Mouse (Mus musculus) myocyte (in vitro differentiated cells): ENCODE results near the gene Hdc. TPM values are rescaled to one million over a fixed set of nuclear protein-coding genes. Genes with fewer than 3 reads are reported as not detected.

Experiments used
- H3K27me3 ChIP-seq: one replicate; pipeline ENCODE4 v1.6.1; 2011; ENCODE audit not compliant: control insufficient read depth, insufficient read depth, insufficient read length
- H3K36me3 ChIP-seq: one replicate; pipeline ENCODE4 v1.6.1; 2011; ENCODE audit not compliant: control insufficient read depth, insufficient read depth
- H3K4me2 ChIP-seq: one replicate; pipeline ENCODE4 v1.6.1; 2011; ENCODE audit warnings: low read depth, control low read depth
- H3K4me3 ChIP-seq: one replicate; pipeline ENCODE4 v1.5.1; 2011; ENCODE audit warnings: mild to moderate bottlenecking, control low read depth, moderate library complexity
- H3K79me2 ChIP-seq: one replicate; pipeline ENCODE4 v1.6.1; 2011; ENCODE audit not compliant: control insufficient read depth, insufficient read depth
- H3ac ChIP-seq: one replicate; pipeline ENCODE4 v1.6.1; 2011; ENCODE audit not compliant: control insufficient read depth, insufficient read length
- CEBPB ChIP-seq: IDR thresholded peaks from 2 replicates; pipeline ENCODE4 v1.6.1; 2011; ENCODE audit warnings: mild to moderate bottlenecking, moderate library complexity; ENCODE audit not compliant: poor library complexity, insufficient read depth, severe bottlenecking
- E2F4 ChIP-seq: IDR thresholded peaks from one replicate; pipeline ENCODE4 v1.6.1; 2011; ENCODE audit warnings: mild to moderate bottlenecking, control low read depth, moderate library complexity; ENCODE audit not compliant: insufficient read depth
- MAX ChIP-seq: IDR thresholded peaks from one replicate; pipeline ENCODE4 v1.6.1; 2011; ENCODE audit warnings: low read depth, mild to moderate bottlenecking, control low read depth
- MYOD1 ChIP-seq, 3 experiments: IDR thresholded peaks; one replicate each; pipeline ENCODE4 v1.6.1; 2011; ENCODE audit warnings: control low read depth in 2 of 3, low read depth in 2 of 3, mild to moderate bottlenecking in 2 of 3, moderate library complexity in 1 of 3; ENCODE audit not compliant: insufficient read length in 2 of 3, control insufficient read depth in 1 of 3
- MYOG ChIP-seq, 3 experiments: IDR thresholded peaks; one replicate each; pipeline ENCODE4 v1.6.1; 2011; ENCODE audit warnings: control low read depth in 2 of 3, low read depth in 2 of 3, mild to moderate bottlenecking in 2 of 3; ENCODE audit not compliant: insufficient read length in 2 of 3, control insufficient read depth in 1 of 3, insufficient read depth in 1 of 3
- POLR2A ChIP-seq: IDR thresholded peaks from one replicate; pipeline ENCODE4 v1.6.1; 2011; ENCODE audit warnings: low read depth, mild to moderate bottlenecking, control low read depth, moderate library complexity; ENCODE audit not compliant: insufficient read length
- POLR2AphosphoS2 ChIP-seq: IDR thresholded peaks from one replicate; pipeline ENCODE4 v1.6.1; 2011; ENCODE audit warnings: low read depth, control low read depth; ENCODE audit not compliant: insufficient read length
- REST ChIP-seq: IDR thresholded peaks from one replicate; pipeline ENCODE4 v1.6.1; 2011; ENCODE audit warnings: mild to moderate bottlenecking, control low read depth, moderate library complexity; ENCODE audit not compliant: insufficient read depth, insufficient read length
- SRF ChIP-seq: IDR thresholded peaks from one replicate; pipeline ENCODE4 v1.6.1; 2011; ENCODE audit warnings: low read depth; ENCODE audit not compliant: control insufficient read depth, insufficient read length
- TCF12 ChIP-seq: IDR thresholded peaks from one replicate; pipeline ENCODE4 v1.6.1; 2011; ENCODE audit warnings: mild to moderate bottlenecking, control low read depth; ENCODE audit not compliant: poor library complexity, insufficient read depth, severe bottlenecking
- TCF3 ChIP-seq: IDR thresholded peaks from one replicate; pipeline ENCODE4 v1.6.1; 2011; ENCODE audit warnings: low read depth, control low read depth; ENCODE audit not compliant: insufficient read length
- USF1 ChIP-seq: IDR thresholded peaks from one replicate; pipeline ENCODE4 v1.6.1; 2011; ENCODE audit warnings: low read depth, mild to moderate bottlenecking, control low read depth, moderate library complexity
- polyA plus RNA-seq: library from polyadenylated mRNA; unstranded; fragments of >200 nt; fragmentation: generic; extraction: Trizol; gene quantifications from one replicate; pipeline ENCODE4 v1.2.1, GENCODE M21; 2012; ENCODE audit warnings: missing spikeins

Hdc gene
- polyA plus RNA-seq, result 0.36 TPM

DNA sequence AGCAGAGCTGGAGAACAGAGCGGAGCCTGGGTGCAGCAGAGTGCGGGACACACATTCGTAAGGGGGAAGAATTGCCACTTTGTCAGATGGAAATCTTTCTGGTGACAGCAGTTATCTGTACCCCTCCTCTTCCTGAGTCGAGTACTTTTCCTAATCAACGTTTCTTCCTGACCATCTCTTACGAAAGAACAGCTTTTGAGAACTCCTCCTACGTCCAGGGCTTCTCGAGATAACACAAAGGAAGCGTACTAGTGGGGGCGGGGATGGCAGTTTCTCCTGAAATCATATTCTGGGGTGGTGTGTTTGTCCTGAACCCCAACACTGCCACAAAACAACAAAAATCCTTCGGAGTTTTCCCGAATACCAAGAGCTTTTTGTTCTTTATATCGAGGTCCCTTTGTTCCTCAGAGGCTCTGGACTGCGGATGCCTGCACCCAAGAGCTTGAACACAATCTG, at the start of gene Hdc:
Hdc (minus strand) TSS at position 51 of the 456 bp plus-strand sequence.
- H3K36me3 ChIP-seq, result no peaks in the 10 kb centered on the region
- no peaks in the 10 kb centered on the region for H3K79me2 ChIP-seq
- no peak for TF ChIP-seq POLR2AphosphoS2
- TF ChIP-seq USF1, result no peak
- H3K4me3 ChIP-seq, result no peak within 1 kb of the TSS
- no peak within 1 kb of the TSS for H3K4me2 ChIP-seq
- H3ac ChIP-seq, result no peak within 1 kb of the TSS
- H3K27me3 ChIP-seq, result no peaks in the 10 kb centered on the region

DNA sequence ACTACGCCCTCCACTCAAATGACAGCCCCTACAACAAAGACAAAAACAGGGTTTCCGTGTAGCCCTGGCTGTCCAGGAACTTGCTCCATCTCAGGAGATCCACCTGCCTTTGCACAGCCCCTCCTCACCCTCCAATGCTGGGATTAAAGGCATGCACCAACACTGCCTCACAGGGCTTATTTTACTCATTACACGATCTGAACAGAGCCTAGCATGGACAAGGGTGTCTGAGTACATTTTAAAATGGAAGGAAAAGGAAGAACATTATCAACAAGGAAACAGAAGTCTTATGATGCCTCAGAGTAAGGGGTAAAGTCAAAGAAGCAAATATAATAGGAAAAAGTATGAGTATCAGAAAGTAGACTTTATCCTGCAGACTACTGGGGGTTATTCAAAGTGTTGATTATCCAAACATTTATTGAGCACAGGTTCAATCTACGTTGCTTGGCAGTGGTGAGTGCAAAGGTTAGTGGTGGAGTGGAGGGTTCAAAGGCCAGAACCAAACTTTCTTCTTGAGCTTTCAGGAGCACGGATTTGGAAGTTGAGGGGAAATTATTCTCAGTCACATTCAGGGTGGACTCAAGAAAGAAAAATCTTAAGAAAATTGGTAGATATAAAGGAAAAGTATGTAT, 49.6 kb upstream of the Hdc start:
- Histone ChIP-seq H3K4me3 (no peak overlapping the region), H3K36me3 (no peaks in the 10 kb centered on the region), H3K27me3 (no peaks in the 10 kb centered on the region), H3ac (no peak overlapping the region), H3K4me2 (no peak overlapping the region), H3K79me2 (peaks cover 62% of the 10 kb centered on the region)
- peak; percentile 54 for TF ChIP-seq POLR2AphosphoS2
- no peak for TF ChIP-seq SRF

DNA sequence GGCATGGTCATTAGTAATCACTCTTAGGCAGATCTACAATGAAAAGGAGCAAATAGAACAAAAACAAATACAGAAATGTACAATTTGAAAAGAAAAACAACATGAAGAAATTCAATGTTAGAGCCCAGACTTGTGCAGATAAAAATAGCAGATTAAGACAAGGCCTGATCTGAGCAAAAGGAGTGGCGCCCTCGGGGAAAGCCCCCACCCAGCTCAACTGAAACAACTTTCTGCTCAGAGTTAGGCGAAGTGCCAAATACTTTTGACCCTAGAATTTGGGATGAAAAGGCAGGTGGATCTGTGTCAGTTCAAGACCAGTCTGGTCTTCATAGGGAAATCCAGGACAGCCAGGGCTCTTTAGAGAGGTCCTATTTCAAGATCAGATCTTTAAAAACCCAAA, 46.9 kb upstream of the Hdc start:
- Histone ChIP-seq H3K36me3 (no peaks in the 10 kb centered on the region), H3K79me2 (peaks cover 54% of the 10 kb centered on the region), H3ac (no peak overlapping the region), H3K4me3 (no peak overlapping the region), H3K27me3 (no peaks in the 10 kb centered on the region), H3K4me2 (no peak overlapping the region)
- TF ChIP-seq TCF3, result no peak
- TF ChIP-seq MAX, result no peak
- no peak for TF ChIP-seq TCF12
- no peak for TF ChIP-seq MYOD1 (IDR thresholded peaks at IDR 0.05; ENCODE audit: control insufficient read depth in 1 of 3, insufficient read length in 2 of 3, low read depth in 2 of 3)
- no peak for TF ChIP-seq POLR2A
- TF ChIP-seq POLR2AphosphoS2, result no peak

DNA sequence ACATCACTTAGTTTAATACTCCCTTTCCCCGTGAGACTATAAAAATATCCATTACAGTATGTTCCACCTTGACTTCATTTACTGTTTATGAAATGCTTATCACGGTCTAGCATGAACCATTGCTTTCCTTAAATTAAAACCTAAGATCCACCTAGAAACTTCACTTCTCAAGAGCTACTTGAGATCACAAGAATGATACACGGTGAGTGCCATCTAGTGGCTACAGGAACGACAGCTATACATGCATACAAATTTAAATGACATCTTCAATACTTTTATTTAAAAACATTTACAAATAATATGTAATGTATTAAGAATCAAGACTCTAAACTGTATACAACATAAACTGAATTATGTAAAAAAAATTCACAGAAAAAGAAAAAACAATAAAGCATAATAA, 44.4 kb upstream of the Hdc start:
- H3K4me2 ChIP-seq, result no peak overlapping the region
- H3K36me3 ChIP-seq, result no peaks in the 10 kb centered on the region
- H3K79me2 ChIP-seq, result peaks cover 34% of the 10 kb centered on the region
- H3ac ChIP-seq, result no peak overlapping the region
- TF ChIP-seq TCF12, result no peak
- no peaks in the 10 kb centered on the region for H3K27me3 ChIP-seq
- no peak overlapping the region for H3K4me3 ChIP-seq

DNA sequence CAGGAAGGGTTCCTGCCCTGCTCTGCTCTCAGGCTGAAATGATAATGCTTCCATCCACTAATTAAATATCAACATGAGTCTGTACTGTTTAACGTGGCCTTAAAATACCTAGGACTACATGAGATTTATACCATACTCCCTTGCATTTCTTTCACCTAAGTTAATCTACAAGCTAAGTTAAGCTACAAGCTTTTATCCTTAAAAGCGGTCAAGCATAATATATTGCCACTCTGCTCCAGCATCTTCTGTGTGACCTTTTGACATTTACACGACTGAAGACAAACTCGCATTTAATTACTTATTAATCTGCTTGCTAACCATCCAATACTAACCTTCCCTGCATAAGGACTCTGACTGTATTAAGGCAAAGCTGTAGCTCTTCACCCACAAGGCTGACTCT, 33.8 kb upstream of the Hdc start:
- Histone ChIP-seq H3K36me3 (peaks cover 29% of the 10 kb centered on the region), H3K27me3 (no peaks in the 10 kb centered on the region), H3K4me2 (no peak overlapping the region), H3K4me3 (no peak overlapping the region), H3ac (no peak overlapping the region), H3K79me2 (no peaks in the 10 kb centered on the region)
- no peak for TF ChIP-seq MYOG (IDR thresholded peaks at IDR 0.05; ENCODE audit: control insufficient read depth in 1 of 3, insufficient read depth in 1 of 3, insufficient read length in 2 of 3, low read depth in 2 of 3)
- no peak for TF ChIP-seq E2F4
- TF ChIP-seq TCF12, result no peak
- no peak for TF ChIP-seq MAX
- no peak for TF ChIP-seq POLR2AphosphoS2
- no peak for TF ChIP-seq USF1
- TF ChIP-seq SRF, result no peak
- no peak for TF ChIP-seq TCF3
- no peak for TF ChIP-seq REST
- no peak for TF ChIP-seq POLR2A
- no peak for TF ChIP-seq MYOD1 (IDR thresholded peaks at IDR 0.05; ENCODE audit: control insufficient read depth in 1 of 3, insufficient read length in 2 of 3, low read depth in 2 of 3)
- no peak for TF ChIP-seq CEBPB

DNA sequence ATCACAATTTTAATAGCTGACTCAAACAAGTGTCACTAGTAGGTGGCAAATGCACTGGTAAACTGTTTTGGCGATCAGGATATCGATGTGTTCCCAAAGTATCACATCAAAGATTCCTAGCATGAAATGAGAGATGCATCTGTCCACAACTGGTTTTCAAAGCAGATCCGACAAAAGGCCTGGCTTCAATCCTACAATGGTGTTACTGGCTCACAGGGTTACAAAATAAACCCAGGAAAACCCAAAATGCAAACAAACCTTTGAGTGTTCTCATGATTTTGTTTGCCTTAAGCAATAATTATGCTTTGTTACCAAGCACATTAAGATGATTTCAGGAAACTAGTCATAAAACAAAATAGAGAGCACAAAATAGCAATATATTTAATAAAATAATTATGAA, 28.7 kb upstream of the Hdc start:
- no peak overlapping the region for H3ac ChIP-seq

More for the DNA sequence above, 28.7 kb upstream of the Hdc start:
- H3K4me2 ChIP-seq, result no peak overlapping the region
- H3K4me3 ChIP-seq, result no peak overlapping the region
- TF ChIP-seq E2F4 (no peak), SRF (no peak), MYOG (IDR thresholded peaks at IDR 0.05; ENCODE audit: control insufficient read depth in 1 of 3, insufficient read depth in 1 of 3, insufficient read length in 2 of 3, low read depth in 2 of 3) (no peak)
- no peaks in the 10 kb centered on the region for H3K79me2 ChIP-seq
- H3K36me3 ChIP-seq, result peaks cover 51% of the 10 kb centered on the region
- H3K27me3 ChIP-seq, result no peaks in the 10 kb centered on the region
